Mouse (Mus musculus) forebrain, embryonic 14.5 days (tissue): ENCODE data around the gene Zrsr1. TPM values are rescaled to one million over a fixed set of nuclear protein-coding genes. Genes with fewer than 3 reads are reported as not detected.
A peak's percentile ranks its signal among the peaks of the same experiment; 100 is the strongest.

Source experiments
- ATAC-seq: fragments of 200-750 bp; cut with Nextera tagmentation; 2 replicates; pipeline ENCODE4 v1.8.0; 2017; ENCODE audit warnings: mild to moderate bottlenecking, moderate library complexity
- DNase-seq: peaks from one replicate; pipeline ENCODE4 v3.0.0-alpha.2; 2015; ENCODE audit warnings: low spot score
- H3K27ac ChIP-seq: fragments of 300-500 bp; sonication (generic); 2 replicates; pipeline ENCODE4 v1.5.1; 2014; ENCODE audit warnings: low read depth, mild to moderate bottlenecking, control low read depth, low read length, moderate library complexity
- H3K27me3 ChIP-seq: fragments of 300-500 bp; sonication (generic); replicated peaks from 2 replicates; pipeline ENCODE4 v1.6.1; 2014; ENCODE audit warnings: low read length, control low read depth, mixed read lengths; ENCODE audit not compliant: control insufficient read depth, insufficient read depth
- H3K36me3 ChIP-seq: fragments of 300-500 bp; sonication (generic); 2 replicates; pipeline ENCODE4 v1.6.1; 2014; ENCODE audit warnings: low read length, control low read depth; ENCODE audit not compliant: control insufficient read depth, insufficient read depth
- H3K4me1 ChIP-seq: fragments of 300-500 bp; sonication (generic); 2 replicates; pipeline ENCODE4 v1.6.1; 2014; ENCODE audit warnings: antibody characterized with exemption, low read length, control low read depth; ENCODE audit not compliant: control insufficient read depth, insufficient read depth
- H3K4me2 ChIP-seq: fragments of 300-500 bp; sonication (generic); 2 replicates; pipeline ENCODE4 v1.6.1; 2014; ENCODE audit warnings: mild to moderate bottlenecking, control low read depth, low read length
- H3K4me3 ChIP-seq: fragments of 300-500 bp; sonication (generic); 2 replicates; pipeline ENCODE4 v1.5.1; 2014; ENCODE audit warnings: low read depth, low read length, control low read depth
- H3K9ac ChIP-seq: fragments of 300-500 bp; sonication (generic); 2 replicates; pipeline ENCODE4 v1.6.1; 2014; ENCODE audit warnings: mild to moderate bottlenecking, low read length, control low read depth, moderate library complexity
- H3K9me3 ChIP-seq: fragments of 300-500 bp; sonication (generic); replicated peaks from 2 replicates; pipeline ENCODE4 v1.6.1; 2016; ENCODE audit warnings: low read length, control low read depth, mixed read lengths; ENCODE audit not compliant: control insufficient read depth
- WGBS: fragments of 180-500 bp; shearing (Covaris S2); extraction: QIAGEN DNeasy Blood & Tissue Kit; methylation state at CpG from one replicate; pipeline ENCODE4 v1.1.7; 2014; 5-methylcytosine and 5-hydroxymethylcytosine counted together
- polyA plus RNA-seq: library from polyadenylated mRNA; unstranded; fragments of >200 nt; fragmentation: Nextera tagmentation; extraction: Ambion mirVana; gene quantifications from 2 replicates; pipeline ENCODE4 v1.2.1, GENCODE M21; 2014

Gene Zrsr1
- polyA plus RNA-seq, 1 experiment from 2014 or later: 4.7 TPM

DNA sequence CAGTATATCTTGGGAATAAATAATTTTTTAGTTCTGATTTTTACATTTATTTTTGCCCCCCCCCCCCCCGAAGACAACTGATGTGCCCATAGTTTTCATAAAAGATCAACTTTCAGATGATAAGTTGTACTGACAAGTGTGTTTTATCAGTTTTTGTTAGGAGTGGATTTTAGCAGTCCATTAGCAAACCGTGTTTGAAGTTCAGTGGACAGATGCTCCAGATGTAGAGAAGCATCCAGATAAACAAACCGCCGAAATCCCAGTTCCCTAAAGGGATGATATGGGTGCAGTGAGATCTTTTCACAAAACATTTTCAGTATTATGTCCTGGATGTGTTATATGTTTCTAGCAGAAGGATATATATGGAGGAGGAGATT, 37.0 kb downstream of the Zrsr1 start:
- H3K27me3 ChIP-seq: no peaks in the 10 kb centered on the region
- H3K27ac ChIP-seq: no peak overlapping the region
- ATAC-seq (no peak), DNase-seq (no peak)
- peak overlapping the region; percentile 78 for H3K9ac ChIP-seq
- 36% methylated on average over 4 of the region's 4 CpGs for WGBS
- H3K4me2 ChIP-seq: peak overlapping the region; percentile 69
- no peaks in the 10 kb centered on the region for H3K9me3 ChIP-seq
- H3K4me3 ChIP-seq: peak overlapping the region; percentile 50
- peaks cover 15% of the 10 kb centered on the region for H3K36me3 ChIP-seq
- 0 out of 2 replicates have a peak, but pooled peaks cover 3% of the 10 kb centered on the region for H3K4me1 ChIP-seq

DNA sequence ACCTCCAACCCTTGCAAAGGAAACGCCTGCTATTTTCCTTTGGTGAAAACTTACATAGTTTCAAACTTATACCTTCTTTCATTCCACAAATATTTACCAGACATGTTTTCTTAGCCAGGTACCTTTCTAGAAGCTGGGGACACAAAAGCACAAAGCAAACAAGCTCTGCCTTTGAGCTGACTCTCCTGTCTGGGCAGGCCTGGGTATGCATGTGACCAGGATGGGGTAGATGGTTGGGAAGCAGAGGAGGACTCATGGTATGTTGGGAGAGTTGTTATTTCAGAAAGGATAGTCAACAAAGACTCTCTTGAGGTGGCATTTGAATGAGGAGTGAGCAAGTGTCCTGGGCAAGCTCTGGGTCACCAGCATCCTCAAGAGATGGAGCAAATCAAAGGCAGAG, 41.3 kb downstream of the Zrsr1 start:
- ATAC-seq (no peak), DNase-seq (no peak)
- Histone ChIP-seq H3K36me3 (no peaks in the 10 kb centered on the region), H3K4me2 (no peak overlapping the region), H3K27me3 (no peaks in the 10 kb centered on the region), H3K27ac (no peak overlapping the region), H3K9me3 (no peaks in the 10 kb centered on the region), H3K4me1 (no peaks in the 10 kb centered on the region), H3K9ac (no peak overlapping the region), H3K4me3 (no peak overlapping the region)
- WGBS: 86% methylated on average over 1 of the region's 1 CpGs

DNA sequence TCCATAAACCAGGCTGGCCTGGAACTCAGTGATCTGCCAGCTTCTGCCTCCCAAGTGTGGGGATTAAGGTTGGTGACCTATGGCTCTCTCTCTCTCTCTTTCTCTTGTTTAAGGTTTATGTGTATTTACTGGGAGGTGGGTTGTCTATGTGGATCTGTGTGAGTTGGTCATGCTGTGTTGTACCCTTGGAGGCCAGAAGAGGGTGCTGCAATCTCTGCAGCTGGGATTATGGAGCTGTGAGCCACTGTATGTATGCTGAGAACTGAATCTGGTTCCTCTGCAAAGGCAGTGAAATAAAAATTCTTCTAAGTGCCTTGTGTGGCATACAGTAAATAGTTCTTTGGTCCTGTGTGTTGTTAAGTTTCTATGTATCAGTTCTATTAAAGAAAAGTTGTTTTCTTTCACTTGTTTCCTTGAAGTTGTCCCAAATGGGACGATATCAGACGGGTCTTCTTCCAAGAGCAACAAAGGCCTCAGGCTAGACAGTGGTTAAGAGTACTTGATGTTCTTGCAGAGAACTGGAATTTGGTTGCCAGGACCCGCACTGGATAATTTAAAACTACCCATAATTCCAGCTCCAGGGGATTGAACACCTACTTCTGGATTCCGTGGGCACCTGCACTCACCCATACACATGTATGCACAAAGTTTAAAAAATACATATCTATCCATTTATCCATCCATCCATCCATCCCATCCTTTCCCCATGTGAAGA, 41.9 kb downstream of the Zrsr1 start:
- no peak overlapping the region for H3K9ac ChIP-seq
- no peaks in the 10 kb centered on the region for H3K27me3 ChIP-seq
- ATAC-seq (no peak), DNase-seq (no peak)
- no peaks in the 10 kb centered on the region for H3K9me3 ChIP-seq
- H3K4me3 ChIP-seq: no peak overlapping the region
- no peak overlapping the region for H3K4me2 ChIP-seq
- no peak overlapping the region for H3K27ac ChIP-seq
- 89% methylated on average over 4 of the region's 4 CpGs for WGBS
- H3K4me1 ChIP-seq: no peaks in the 10 kb centered on the region
- H3K36me3 ChIP-seq: no peaks in the 10 kb centered on the region

DNA sequence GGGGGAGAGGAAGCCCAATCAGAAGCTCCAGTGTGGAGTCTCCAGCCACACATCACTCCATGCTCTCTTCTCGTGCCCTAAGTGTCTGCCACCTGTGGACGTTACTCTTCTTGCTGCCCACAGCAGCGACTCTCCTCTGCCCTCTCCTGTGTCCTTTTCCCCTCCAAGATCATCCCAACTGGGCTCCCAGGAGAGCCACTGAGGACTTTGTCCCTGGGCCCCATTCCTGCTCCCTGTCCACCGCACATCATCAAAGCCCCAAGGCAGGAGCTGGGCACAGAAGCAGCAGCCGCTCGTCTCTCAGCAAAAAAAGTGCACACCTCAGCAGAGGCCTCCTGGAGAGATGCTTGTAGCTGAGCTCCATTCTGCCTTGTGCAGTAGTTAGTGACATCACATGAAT, 43.2 kb downstream of the Zrsr1 start:
- H3K9ac ChIP-seq: no peak overlapping the region
- no peak overlapping the region for H3K4me2 ChIP-seq
- H3K27ac ChIP-seq: no peak overlapping the region
- 67% methylated on average over 6 of the region's 6 CpGs for WGBS
- H3K36me3 ChIP-seq: no peaks in the 10 kb centered on the region
- no peaks in the 10 kb centered on the region for H3K9me3 ChIP-seq
- H3K4me3 ChIP-seq: no peak overlapping the region
- H3K27me3 ChIP-seq: no peaks in the 10 kb centered on the region
- ATAC-seq: no peak
- H3K4me1 ChIP-seq: no peaks in the 10 kb centered on the region
- DNase-seq: no peak

DNA sequence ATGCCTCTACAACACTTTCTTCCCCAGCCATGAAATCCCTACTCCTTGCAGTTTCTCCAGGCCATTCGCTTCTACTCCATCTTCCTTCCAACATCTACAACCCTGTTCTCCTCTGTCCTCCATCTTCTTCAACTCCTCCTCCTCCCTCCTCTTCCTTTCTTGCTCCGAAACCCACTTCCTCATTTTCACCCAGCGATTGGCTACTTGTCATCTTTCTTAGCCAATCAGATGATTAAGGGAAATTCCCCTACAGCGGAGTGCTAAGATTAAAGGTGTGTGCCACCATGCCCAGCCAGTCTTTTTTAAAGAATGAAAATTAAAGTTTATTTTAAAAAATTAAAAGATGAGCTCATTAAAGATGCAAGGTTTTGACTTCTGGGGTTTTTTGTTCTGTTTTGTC, 46.1 kb downstream of the Zrsr1 start:
- no peaks in the 10 kb centered on the region for H3K9me3 ChIP-seq
- no peak overlapping the region for H3K4me3 ChIP-seq
- no peaks in the 10 kb centered on the region for H3K36me3 ChIP-seq
- no peak overlapping the region for H3K9ac ChIP-seq
- H3K4me1 ChIP-seq: no peaks in the 10 kb centered on the region
- H3K27ac ChIP-seq: no peak overlapping the region
- H3K4me2 ChIP-seq: no peak overlapping the region
- ATAC-seq (no peak), DNase-seq (no peak)
- H3K27me3 ChIP-seq: no peaks in the 10 kb centered on the region
- WGBS: 95% methylated on average over 4 of the region's 4 CpGs

DNA sequence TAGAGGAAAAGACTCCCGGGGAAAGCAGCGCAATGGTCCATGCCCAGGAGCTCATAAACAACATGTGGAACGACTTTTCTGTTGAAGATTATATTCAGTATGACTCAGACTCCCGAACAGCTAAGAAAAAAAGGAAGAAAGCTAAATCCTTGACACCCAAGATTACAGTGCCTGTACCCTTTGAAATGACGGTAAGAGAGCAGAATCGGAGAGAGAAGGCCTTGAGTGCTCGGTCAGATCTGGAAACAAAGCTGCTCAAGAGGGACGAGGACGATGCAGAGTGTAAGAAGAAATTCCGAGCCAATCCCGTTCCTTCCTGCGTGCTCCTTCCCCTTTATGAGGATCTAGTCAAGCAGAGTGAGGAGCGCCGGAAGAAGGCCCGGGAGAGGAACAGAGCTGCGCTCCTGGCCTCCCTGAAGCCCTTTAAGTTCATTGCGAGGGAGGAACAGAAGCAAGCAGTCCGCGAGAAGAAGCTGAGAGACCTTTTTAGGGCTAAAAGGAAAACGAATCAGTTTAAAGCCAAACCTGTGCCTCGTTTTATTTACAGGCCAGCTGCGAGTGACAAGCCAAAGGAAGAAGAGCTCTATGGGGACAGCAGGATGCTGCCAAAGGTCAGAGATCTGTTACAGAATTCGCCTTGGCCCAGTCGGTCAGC, 48.4 kb downstream of the Zrsr1 start:
- Histone ChIP-seq H3K4me3 (no peak overlapping the region), H3K4me2 (no peak overlapping the region), H3K9ac (no peak overlapping the region), H3K36me3 (no peaks in the 10 kb centered on the region), H3K9me3 (no peaks in the 10 kb centered on the region), H3K27ac (no peak overlapping the region), H3K4me1 (no peaks in the 10 kb centered on the region), H3K27me3 (no peaks in the 10 kb centered on the region)
- 74% methylated on average over 24 of the region's 24 CpGs for WGBS
- ATAC-seq (no peak), DNase-seq (no peak)

DNA sequence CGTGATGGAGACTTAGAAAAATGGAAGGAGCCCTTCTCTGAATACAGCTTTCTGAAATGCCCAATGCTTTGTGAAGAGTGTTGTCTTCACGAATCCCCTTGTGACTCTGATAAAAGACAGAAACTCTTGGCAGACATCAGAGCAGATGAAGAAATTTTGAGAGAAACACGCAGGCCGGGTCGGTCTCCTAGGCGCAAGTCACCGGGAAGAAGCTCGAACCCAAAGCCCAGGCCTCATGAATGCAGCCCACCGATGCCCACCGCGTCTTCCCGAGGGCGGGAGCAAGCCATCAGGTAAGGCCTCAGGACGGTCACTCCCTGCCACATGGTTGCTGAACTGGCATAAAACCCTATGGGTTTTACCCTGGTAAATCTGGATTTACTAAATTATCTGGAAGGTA, 49.0 kb downstream of the Zrsr1 start:
- Histone ChIP-seq H3K27me3 (no peaks in the 10 kb centered on the region), H3K27ac (no peak overlapping the region), H3K4me3 (no peak overlapping the region), H3K4me2 (no peak overlapping the region), H3K9me3 (no peaks in the 10 kb centered on the region), H3K4me1 (no peaks in the 10 kb centered on the region), H3K9ac (no peak overlapping the region), H3K36me3 (no peaks in the 10 kb centered on the region)
- DNase-seq (no peak), ATAC-seq (no peak)
- WGBS: 96% methylated on average over 14 of the region's 14 CpGs

DNA sequence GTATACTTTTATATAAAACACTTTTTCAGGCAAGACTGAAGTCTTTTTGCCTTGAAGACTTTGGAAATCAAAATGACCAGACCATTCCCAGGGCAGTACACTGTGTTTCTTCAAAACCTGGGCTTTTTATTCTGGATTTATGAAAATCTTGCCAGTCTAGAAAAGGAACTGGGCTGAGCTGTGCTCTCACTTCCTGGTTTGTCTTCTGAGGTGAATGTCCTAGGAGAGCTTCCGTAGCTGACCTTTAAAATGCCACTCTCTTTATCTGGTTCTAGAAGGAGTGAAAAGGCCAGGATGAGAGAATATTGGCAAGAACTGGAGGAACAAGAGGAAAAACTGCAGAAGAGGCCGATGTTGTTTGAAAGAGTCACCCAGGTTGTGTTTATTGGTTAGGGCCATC, 51.4 kb downstream of the Zrsr1 start:
- Histone ChIP-seq H3K4me1 (no peaks in the 10 kb centered on the region), H3K9ac (no peak overlapping the region), H3K4me2 (no peak overlapping the region), H3K9me3 (no peaks in the 10 kb centered on the region), H3K36me3 (no peaks in the 10 kb centered on the region), H3K4me3 (no peak overlapping the region), H3K27ac (no peak overlapping the region), H3K27me3 (no peaks in the 10 kb centered on the region)
- DNase-seq (no peak), ATAC-seq (no peak)
- WGBS: 94% methylated on average over 2 of the region's 2 CpGs

DNA sequence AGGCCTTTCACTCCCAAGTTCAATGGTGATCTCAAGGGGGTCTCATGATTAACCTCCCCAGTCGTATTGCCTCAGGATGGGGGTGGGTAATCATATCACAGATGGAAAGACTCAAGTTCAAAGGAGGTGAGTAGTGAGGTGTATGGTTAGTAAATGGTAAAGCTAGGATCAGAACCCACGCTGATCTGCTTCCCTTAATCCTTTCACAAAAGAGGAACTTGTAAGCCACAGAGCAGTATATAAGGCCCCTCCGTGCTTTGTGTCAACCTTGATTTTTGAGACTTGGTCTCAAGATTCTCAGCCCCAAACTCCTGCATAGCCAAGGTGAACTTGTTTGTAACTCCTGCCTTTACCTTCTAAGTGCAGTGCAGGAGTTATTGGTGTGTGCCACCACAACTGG, 52.4 kb downstream of the Zrsr1 start:
- no peaks in the 10 kb centered on the region for H3K9me3 ChIP-seq

More for the DNA sequence above, 52.4 kb downstream of the Zrsr1 start:
- Histone ChIP-seq H3K4me3 (no peak overlapping the region), H3K4me2 (no peak overlapping the region), H3K27me3 (no peaks in the 10 kb centered on the region), H3K27ac (no peak overlapping the region), H3K36me3 (no peaks in the 10 kb centered on the region), H3K9ac (no peak overlapping the region), H3K4me1 (no peaks in the 10 kb centered on the region)
- DNase-seq: no peak
- ATAC-seq: no peak
- 62% methylated on average over 3 of the region's 3 CpGs for WGBS
